Mouse (Mus musculus) MEL (cell line): Measurements from ENCODE around the gene Med11. TPM values are rescaled to one million over a fixed set of nuclear protein-coding genes. Genes with fewer than 3 reads are reported as not detected.

Source experiments
- DNase-seq: peaks from one replicate; pipeline ENCODE4 v3.0.0; 2011; ENCODE audit warnings: low read depth, low spot score
- H3K27ac ChIP-seq: 2 replicates; pipeline ENCODE4 v1.5.1; 2012; ENCODE audit warnings: low read depth, mild to moderate bottlenecking, control low read depth, low read length, moderate library complexity; ENCODE audit not compliant: control insufficient read depth
- H3K27me3 ChIP-seq, 2 experiments: fragments of 150-350 bp in 1 of 2; sonication (generic) in 1 of 2; 2 replicates each; pipeline ENCODE4 v1.6.1; 2012; ENCODE audit warnings: low read length in 2 of 2, mild to moderate bottlenecking in 2 of 2, improper control_type of control experiment in 1 of 2, moderate library complexity in 1 of 2; ENCODE audit not compliant: insufficient read depth in 2 of 2, control insufficient read depth in 1 of 2
- H3K36me3 ChIP-seq, 2 experiments: 2 replicates each; pipeline ENCODE4 v1.6.1; 2012 to 2014; ENCODE audit warnings: low read length in 2 of 2, improper control_type of control experiment in 1 of 2, inconsistent platforms in 1 of 2, mild to moderate bottlenecking in 1 of 2; ENCODE audit not compliant: insufficient read depth in 2 of 2, control insufficient read depth in 1 of 2
- H3K4me1 ChIP-seq, 2 experiments: fragments of 150-350 bp in 1 of 2; sonication (generic) in 1 of 2; 2 replicates each; pipeline ENCODE4 v1.6.1; 2012; ENCODE audit warnings: low read length in 2 of 2, improper control_type of control experiment in 1 of 2, mild to moderate bottlenecking in 1 of 2; ENCODE audit not compliant: insufficient read depth in 2 of 2, control insufficient read depth in 1 of 2
- H3K4me3 ChIP-seq, 2 experiments: fragments of 150-350 bp in 1 of 2; sonication (generic) in 1 of 2; 2 replicates each; pipeline ENCODE4 v1.5.1; 2012; ENCODE audit warnings: low read depth in 2 of 2, low read length in 2 of 2, mild to moderate bottlenecking in 2 of 2, moderate library complexity in 2 of 2, control low read depth in 1 of 2, improper control_type of control experiment in 1 of 2; ENCODE audit not compliant: control insufficient read depth in 1 of 2, insufficient read depth in 1 of 2
- H3K79me2 ChIP-seq: 2 replicates; pipeline ENCODE4 v1.6.1; 2012; ENCODE audit warnings: mild to moderate bottlenecking, low read length, moderate library complexity; ENCODE audit not compliant: control insufficient read depth, poor library complexity, insufficient read depth
- H3K9ac ChIP-seq: 2 replicates; pipeline ENCODE4 v1.6.1; 2012; ENCODE audit warnings: low read depth, mild to moderate bottlenecking, control low read depth, low read length, moderate library complexity; ENCODE audit not compliant: control insufficient read depth, poor library complexity, severe bottlenecking
- H3K9me3 ChIP-seq: fragments of 150-350 bp; sonication (generic); replicated peaks from 2 replicates; pipeline ENCODE4 v1.6.1; 2012; ENCODE audit warnings: mild to moderate bottlenecking, low read length, improper control_type of control experiment, moderate library complexity; ENCODE audit not compliant: insufficient read depth
- BHLHE40 ChIP-seq: IDR thresholded peaks from 2 replicates; pipeline ENCODE4 v1.6.1; 2012; ENCODE audit warnings: low read depth, mild to moderate bottlenecking, inconsistent platforms, low read length, improper control_type of control experiment, borderline replicate concordance
- CHD2 ChIP-seq: IDR thresholded peaks from 2 replicates; pipeline ENCODE4 v1.6.1; 2011; ENCODE audit warnings: low read length, improper control_type of control experiment
- ELF1 ChIP-seq: IDR thresholded peaks from 2 replicates; pipeline ENCODE4 v1.6.1; 2014; ENCODE audit warnings: low read depth, mild to moderate bottlenecking, inconsistent platforms, low read length, improper control_type of control experiment, moderate library complexity
- EP300 ChIP-seq, 2 experiments: IDR thresholded peaks; 2 replicates each; pipeline ENCODE4 v1.6.1; 2011; ENCODE audit warnings: improper control_type of control experiment in 2 of 2, low read length in 2 of 2, low read depth in 1 of 2, mild to moderate bottlenecking in 1 of 2
- GABPA ChIP-seq: IDR thresholded peaks from 2 replicates; pipeline ENCODE4 v1.6.1; 2012; ENCODE audit warnings: low read depth, mild to moderate bottlenecking, inconsistent platforms, low read length, improper control_type of control experiment, moderate library complexity
- GATA1 ChIP-seq: IDR thresholded peaks from 2 replicates; pipeline ENCODE4 v1.6.1; 2011; ENCODE audit warnings: low read depth, low read length, improper control_type of control experiment
- KAT2A ChIP-seq: conservative IDR thresholded peaks from 2 replicates; pipeline ENCODE4 v1.6.1; 2012; ENCODE audit warnings: low read depth, low read length, improper control_type of control experiment, inconsistent platforms
- MAFK ChIP-seq: IDR thresholded peaks from 2 replicates; pipeline ENCODE4 v1.6.1; 2011; ENCODE audit warnings: low read depth, mild to moderate bottlenecking, low read length, improper control_type of control experiment, borderline replicate concordance
- NELFE ChIP-seq: IDR thresholded peaks from 2 replicates; pipeline ENCODE4 v1.6.1; 2011; ENCODE audit warnings: low read depth, low read length, improper control_type of control experiment
- NRF1 ChIP-seq: IDR thresholded peaks from 2 replicates; pipeline ENCODE4 v1.6.1; 2014; ENCODE audit warnings: low read depth, mild to moderate bottlenecking, inconsistent platforms, low read length, improper control_type of control experiment, moderate library complexity; ENCODE audit not compliant: poor library complexity, insufficient read depth, severe bottlenecking
- POLR2A ChIP-seq, 2 experiments: IDR thresholded peaks; 2 replicates each; pipeline ENCODE4 v1.6.1; 2011 to 2012; ENCODE audit warnings: low read length in 2 of 2, mild to moderate bottlenecking in 2 of 2, control low read depth in 1 of 2, improper control_type of control experiment in 1 of 2, low read depth in 1 of 2, moderate library complexity in 1 of 2; ENCODE audit not compliant: control insufficient read depth in 1 of 2, insufficient read depth in 1 of 2, poor library complexity in 1 of 2
- POLR2AphosphoS2 ChIP-seq: IDR thresholded peaks from 2 replicates; pipeline ENCODE4 v1.6.1; 2011; ENCODE audit warnings: low read length, improper control_type of control experiment
- POLR2AphosphoS5 ChIP-seq: IDR thresholded peaks from 2 replicates; pipeline ENCODE4 v1.6.1; 2012; ENCODE audit warnings: low read depth, borderline replicate concordance, mild to moderate bottlenecking, inconsistent platforms, low read length, moderate library complexity, mixed read lengths
- TAL1 ChIP-seq: IDR thresholded peaks from 2 replicates; pipeline ENCODE4 v1.6.1; 2012; ENCODE audit warnings: mild to moderate bottlenecking, inconsistent platforms, low read length, moderate library complexity, mixed read lengths
- TCF12 ChIP-seq: IDR thresholded peaks from 2 replicates; pipeline ENCODE4 v1.6.1; 2014; ENCODE audit warnings: low read depth, mild to moderate bottlenecking, inconsistent platforms, low read length, improper control_type of control experiment, moderate library complexity
- UBTF ChIP-seq: IDR thresholded peaks from 2 replicates; pipeline ENCODE4 v1.6.1; 2012; ENCODE audit warnings: low read depth, mild to moderate bottlenecking, inconsistent platforms, low read length, improper control_type of control experiment, moderate library complexity, borderline replicate concordance; ENCODE audit not compliant: insufficient read depth
- USF1 ChIP-seq: IDR thresholded peaks from 2 replicates; pipeline ENCODE4 v1.6.1; 2014; ENCODE audit warnings: low read depth, mild to moderate bottlenecking, inconsistent platforms, low read length, improper control_type of control experiment, moderate library complexity
- USF2 ChIP-seq, 2 experiments: IDR thresholded peaks; 2 replicates each; pipeline ENCODE4 v1.6.1; 2011 to 2012; ENCODE audit warnings: improper control_type of control experiment in 2 of 2, low read length in 2 of 2, borderline replicate concordance in 1 of 2, inconsistent platforms in 1 of 2, low read depth in 1 of 2, mild to moderate bottlenecking in 1 of 2; ENCODE audit not compliant: insufficient read depth in 1 of 2
- ZC3H11A ChIP-seq: IDR thresholded peaks from 2 replicates; pipeline ENCODE4 v1.6.1; 2012; ENCODE audit warnings: low read depth, mild to moderate bottlenecking, inconsistent platforms, low read length, improper control_type of control experiment
- ZMIZ1 ChIP-seq: IDR thresholded peaks from 2 replicates; pipeline ENCODE4 v1.6.1; 2012; ENCODE audit warnings: low read depth, mild to moderate bottlenecking, inconsistent platforms, low read length, improper control_type of control experiment, moderate library complexity
- ZNF384 ChIP-seq: IDR thresholded peaks from 2 replicates; pipeline ENCODE4 v1.6.1; 2012; ENCODE audit warnings: low read depth, mild to moderate bottlenecking, inconsistent platforms, low read length, improper control_type of control experiment
- polyA plus RNA-seq, 2 experiments: library from polyadenylated mRNA; stranded (reverse) in 1 of 2; unstranded in 1 of 2; fragments of >175 nt in 1 of 2; fragments of >200 nt in 1 of 2; gene quantifications; 2 replicates each; pipeline versions ENCODE4 v1.2.1 to v1.2.4; 2012; ENCODE audit warnings: low replicate concordance in 2 of 2, low read depth in 1 of 2; ENCODE audit not compliant: insufficient read length in 2 of 2, insufficient read depth in 1 of 2, missing spikeins in 1 of 2
- total RNA-seq: library from RNA; depleted of rRNA; stranded (reverse); fragments of 300-350 nt; gene quantifications from 2 replicates; pipeline ENCODE4 v1.2.3, GENCODE M21; 2012

The Med11 gene
- total and polyA plus RNA-seq, 3 experiments: 40.0 to 43.0 TPM; not detected in 1

GRCm38 (mm10) chr11:70440637-70441036, 11.1 kb upstream of the Med11 start:
- TF ChIP-seq NELFE (no peak), EP300 (IDR thresholded peaks at IDR 0.05; ENCODE audit: low read depth in 1 of 2, low read length in 2 of 2) (no peak), TCF12 (no peak), USF1 (no peak), ZNF384 (no peak), ZC3H11A (no peak), KAT2A (no peak), USF2 (IDR thresholded peaks at IDR 0.05; ENCODE audit: borderline replicate concordance in 1 of 2, insufficient read depth in 1 of 2, low read depth in 1 of 2, low read length in 2 of 2) (no peak)
- Histone ChIP-seq H3K4me3 (no peak overlapping the region), H3K9me3 (no peaks in the 10 kb centered on the region), H3K27me3 (no peaks in the 10 kb centered on the region), H3K36me3 (peaks cover 2 to 31% of the 10 kb centered on the region in 2 experiments; a peak in 3 of 4 replicates), H3K4me1 (peaks cover 14 to 39% of the 10 kb centered on the region in 2 experiments), H3K9ac (no peak overlapping the region), H3K79me2 (no peaks in the 10 kb centered on the region), H3K27ac (no peak overlapping the region)
- no peak for DNase-seq

DNA sequence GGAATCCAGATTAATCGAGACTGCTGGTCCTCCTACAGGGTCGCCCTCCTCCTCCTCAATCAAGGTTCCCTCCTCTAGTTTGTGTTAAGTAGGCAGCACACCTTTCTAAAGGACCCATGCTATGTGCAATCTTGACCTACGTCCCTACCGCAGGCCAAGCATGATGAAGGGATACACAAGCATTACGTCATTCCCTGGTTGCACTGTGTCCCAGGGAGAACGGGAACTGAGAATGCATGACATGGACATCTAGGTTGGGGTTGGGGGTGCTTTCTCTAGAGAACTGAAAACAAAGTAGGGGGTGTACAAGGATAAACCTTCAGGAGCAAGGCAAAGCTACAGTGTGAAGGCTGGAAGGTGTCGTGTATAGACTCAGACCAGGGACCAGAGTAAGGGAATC, 9.8 kb upstream of the Med11 start:
- TF ChIP-seq EP300 (IDR thresholded peaks at IDR 0.05; ENCODE audit: low read depth in 1 of 2, low read length in 2 of 2): no peak
- TF ChIP-seq POLR2A (IDR thresholded peaks at IDR 0.05; ENCODE audit: control insufficient read depth in 1 of 2, insufficient read depth in 1 of 2, low read depth in 1 of 2, low read length in 2 of 2, poor library complexity in 1 of 2): peak in 1 of 2 experiments; percentile 39; a peak in 1 of 4 replicates
- TF ChIP-seq POLR2AphosphoS2: 0 out of 2 replicates have a peak, but pooled peaks have one; percentile 22
- Histone ChIP-seq H3K9me3 (no peaks in the 10 kb centered on the region), H3K4me3 (no peak overlapping the region), H3K9ac (no peak overlapping the region), H3K4me1 (peaks cover 16 to 40% of the 10 kb centered on the region in 2 experiments), H3K36me3 (peaks cover 2 to 30% of the 10 kb centered on the region in 2 experiments; a peak in 3 of 4 replicates), H3K79me2 (no peaks in the 10 kb centered on the region), H3K27ac (no peak overlapping the region), H3K27me3 (no peaks in the 10 kb centered on the region)
- DNase-seq: no peak

DNA sequence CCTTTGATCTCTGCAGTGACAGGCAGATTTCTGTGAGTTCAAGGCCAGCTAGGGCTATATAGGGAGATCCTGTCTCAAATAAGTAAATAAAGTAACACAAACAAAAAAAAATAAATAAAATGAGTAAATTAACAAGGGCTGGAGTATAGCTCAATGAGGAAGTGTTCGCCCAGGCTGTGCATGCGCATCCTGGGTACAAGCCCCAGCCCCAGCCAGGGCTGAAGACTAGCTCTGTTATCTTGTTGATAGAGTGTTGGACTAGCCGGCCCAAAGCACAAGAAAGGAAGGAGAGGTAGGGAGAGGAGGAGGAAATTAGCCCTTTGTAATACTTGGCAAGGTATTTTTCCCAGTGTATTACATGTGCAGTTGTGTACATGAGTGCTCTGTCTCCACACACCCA, 7.8 kb upstream of the Med11 start:
- no peaks in the 10 kb centered on the region for H3K79me2 ChIP-seq
- no peak for TF ChIP-seq POLR2AphosphoS5
- no peak for TF ChIP-seq TAL1
- TF ChIP-seq GABPA: no peak
- no peak for TF ChIP-seq ZMIZ1
- peak; percentile 74 for TF ChIP-seq NRF1
- peak; percentile 65; the same call in 1 of the 2 replicates for TF ChIP-seq ELF1
- TF ChIP-seq GATA1: peak; percentile 4; the same call in 1 of the 2 replicates
- TF ChIP-seq ZC3H11A: no peak
- TF ChIP-seq MAFK: no peak
- TF ChIP-seq KAT2A: no peak
- no peak for TF ChIP-seq UBTF
- no peak for TF ChIP-seq BHLHE40
- no peak for TF ChIP-seq CHD2
- no peak overlapping the region for H3K9ac ChIP-seq
- DNase-seq: peak; percentile 81
- peaks cover 2 to 16% of the 10 kb centered on the region in 2 experiments; a peak in 3 of 4 replicates for H3K36me3 ChIP-seq
- H3K4me3 ChIP-seq: no peak overlapping the region
- no peaks in the 10 kb centered on the region for H3K9me3 ChIP-seq
- peaks cover 7 to 33% of the 10 kb centered on the region in 2 experiments for H3K4me1 ChIP-seq
- no peak overlapping the region for H3K27ac ChIP-seq
- H3K27me3 ChIP-seq: no peaks in the 10 kb centered on the region
